Mouse (Mus musculus) heart, embryonic 10.5 days (tissue): ENCODE measurements around the gene Nfic. TPM values are rescaled to one million over a fixed set of nuclear protein-coding genes. Genes with fewer than 3 reads are reported as not detected.

ENCODE experiments used
- DNase-seq: peaks from one replicate; pipeline ENCODE4 v3.0.0-alpha.2; 2017; ENCODE audit warnings: low spot score
- H3K27ac ChIP-seq: fragments of 300-500 bp; sonication (generic); 2 replicates; pipeline ENCODE4 v1.5.1; 2016; ENCODE audit warnings: mild to moderate bottlenecking
- H3K27me3 ChIP-seq: fragments of 300-500 bp; sonication (generic); 2 replicates; pipeline ENCODE4 v1.6.1; 2016; ENCODE audit warnings: mild to moderate bottlenecking; ENCODE audit not compliant: poor library complexity, insufficient read depth, severe bottlenecking
- H3K36me3 ChIP-seq: fragments of 300-500 bp; sonication (generic); 2 replicates; pipeline ENCODE4 v1.6.1; 2016; ENCODE audit warnings: mild to moderate bottlenecking, moderate library complexity
- H3K4me1 ChIP-seq: fragments of 300-500 bp; sonication (generic); 2 replicates; pipeline ENCODE4 v1.6.1; 2016; ENCODE audit warnings: mild to moderate bottlenecking
- H3K4me3 ChIP-seq: fragments of 300-500 bp; sonication (generic); 2 replicates; pipeline ENCODE4 v1.5.1; 2016; ENCODE audit warnings: mild to moderate bottlenecking, moderate library complexity
- H3K9me3 ChIP-seq: fragments of 300-500 bp; sonication (generic); 2 replicates; pipeline ENCODE4 v1.6.1; 2016; ENCODE audit warnings: mild to moderate bottlenecking, moderate library complexity
- WGBS: fragments of 180-500 bp; shearing (Covaris S2); methylation state at CpG from one replicate; pipeline ENCODE4 v1.1.7; 2016; 5-methylcytosine and 5-hydroxymethylcytosine counted together
- polyA plus RNA-seq: library from polyadenylated mRNA; unstranded; fragments of >200 nt; fragmentation: Nextera tagmentation; extraction: Ambion mirVana; gene quantifications from 2 replicates; pipeline ENCODE4 v1.2.1, GENCODE M21; 2016

Gene Nfic
- polyA plus RNA-seq, 1 experiment from 2014 or later: 23.0 TPM

DNA sequence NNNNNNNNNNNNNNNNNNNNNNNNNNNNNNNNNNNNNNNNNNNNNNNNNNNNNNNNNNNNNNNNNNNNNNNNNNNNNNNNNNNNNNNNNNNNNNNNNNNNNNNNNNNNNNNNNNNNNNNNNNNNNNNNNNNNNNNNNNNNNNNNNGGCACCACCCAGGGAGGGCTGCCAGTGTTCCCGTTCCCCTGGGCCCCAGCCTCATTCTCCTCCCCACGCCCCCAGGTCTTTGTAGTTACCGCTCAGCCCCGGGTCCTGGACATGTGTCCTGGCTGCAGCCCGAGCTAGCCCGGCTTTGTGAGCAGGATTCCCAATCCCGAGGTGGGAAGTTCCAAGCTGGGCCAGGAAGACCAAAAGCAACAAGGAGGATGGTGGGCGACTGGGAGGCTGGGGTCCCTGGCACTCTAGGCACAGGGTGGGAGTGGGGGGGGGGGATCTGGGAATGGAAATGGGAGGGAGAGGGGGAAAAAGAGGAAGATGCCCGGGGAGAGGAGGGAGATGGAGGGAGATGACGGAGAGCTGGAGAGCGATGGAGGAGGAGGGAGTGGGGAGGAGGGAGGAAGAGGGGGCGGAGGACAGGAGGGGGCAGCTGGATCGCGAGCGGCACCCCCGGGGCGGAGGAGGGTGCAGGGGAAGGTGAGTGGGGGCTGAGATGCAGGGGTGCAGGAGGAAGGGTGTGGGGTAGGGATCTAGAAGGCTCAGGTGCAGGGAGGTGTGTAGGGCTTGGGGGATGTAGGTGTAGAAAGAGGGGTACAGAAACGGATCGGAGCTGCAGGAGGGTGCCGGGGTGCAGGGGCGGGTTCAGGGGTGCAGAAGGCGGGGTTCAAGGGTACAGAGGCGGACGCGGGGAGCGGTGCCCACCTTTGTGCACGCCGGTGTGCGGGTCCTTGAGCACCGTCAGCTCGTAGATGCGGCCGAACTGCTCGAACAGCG, 26.4 kb upstream of the Nfic start:
- Histone ChIP-seq H3K4me3 (peak overlapping the region; percentile 60), H3K27ac (peak overlapping the region; percentile 37; the same call in 1 of the 2 replicates), H3K9me3 (no peaks in the 10 kb centered on the region), H3K27me3 (peaks cover 60% of the 10 kb centered on the region), H3K4me1 (peaks cover 22% of the 10 kb centered on the region), H3K36me3 (peaks cover 8% of the 10 kb centered on the region)
- WGBS: 6% methylated on average over 35 of the region's 35 CpGs
- DNase-seq: no peak

DNA sequence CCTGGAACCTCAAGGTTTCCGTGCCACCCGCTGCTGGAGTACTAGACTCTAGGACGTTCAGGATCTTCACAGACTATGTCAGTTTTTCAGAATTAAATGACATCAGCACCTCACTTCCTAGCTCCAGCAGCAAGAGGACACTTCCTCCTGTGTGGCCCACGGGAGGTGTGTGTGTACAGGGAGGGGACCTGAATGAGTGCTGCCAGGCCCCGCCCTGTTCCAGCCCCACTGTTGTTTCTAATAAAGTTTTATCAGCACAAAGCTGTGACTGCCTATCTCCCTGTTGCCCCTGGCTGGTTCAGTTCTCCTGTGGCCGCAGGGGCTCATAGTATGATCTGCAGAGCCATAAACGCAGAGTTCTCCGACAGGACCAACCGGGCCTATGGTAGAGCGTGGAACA, 19.0 kb upstream of the Nfic start:
- H3K9me3 ChIP-seq: no peaks in the 10 kb centered on the region
- peaks cover 12% of the 10 kb centered on the region for H3K4me1 ChIP-seq
- no peak for DNase-seq
- peaks cover 99% of the 10 kb centered on the region for H3K27me3 ChIP-seq
- H3K27ac ChIP-seq: no peak overlapping the region
- H3K36me3 ChIP-seq: no peaks in the 10 kb centered on the region
- 75% methylated on average over 10 of the region's 10 CpGs for WGBS
- no peak overlapping the region for H3K4me3 ChIP-seq

DNA sequence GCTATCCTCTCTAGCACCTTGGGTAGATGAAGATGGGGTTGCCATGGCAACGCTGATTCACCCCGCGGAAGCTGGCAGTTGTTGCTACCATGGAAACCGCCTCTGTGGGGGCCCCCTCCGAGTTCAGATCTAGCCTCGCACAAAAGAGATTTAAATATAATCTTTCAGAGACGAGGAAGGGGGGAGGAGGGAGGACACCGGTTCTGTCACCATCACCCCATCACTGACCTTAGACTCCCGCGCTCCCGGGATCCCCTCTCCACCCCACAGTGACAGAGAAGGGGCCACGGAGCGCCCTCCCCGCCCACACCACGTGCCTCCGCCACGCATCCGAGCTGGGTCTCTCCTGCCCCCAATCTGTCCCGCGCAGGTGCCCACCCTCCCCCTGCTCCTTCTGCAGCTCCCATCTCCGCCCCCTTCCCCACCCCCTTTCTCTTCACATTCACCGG, 17.6 kb upstream of the Nfic start:
- WGBS: 6% methylated on average over 22 of the region's 22 CpGs
- H3K27ac ChIP-seq: no peak overlapping the region
- no peaks in the 10 kb centered on the region for H3K36me3 ChIP-seq
- H3K9me3 ChIP-seq: no peaks in the 10 kb centered on the region
- DNase-seq: no peak
- peaks cover 100% of the 10 kb centered on the region for H3K27me3 ChIP-seq
- no peak overlapping the region for H3K4me3 ChIP-seq
- H3K4me1 ChIP-seq: peaks cover 12% of the 10 kb centered on the region

DNA sequence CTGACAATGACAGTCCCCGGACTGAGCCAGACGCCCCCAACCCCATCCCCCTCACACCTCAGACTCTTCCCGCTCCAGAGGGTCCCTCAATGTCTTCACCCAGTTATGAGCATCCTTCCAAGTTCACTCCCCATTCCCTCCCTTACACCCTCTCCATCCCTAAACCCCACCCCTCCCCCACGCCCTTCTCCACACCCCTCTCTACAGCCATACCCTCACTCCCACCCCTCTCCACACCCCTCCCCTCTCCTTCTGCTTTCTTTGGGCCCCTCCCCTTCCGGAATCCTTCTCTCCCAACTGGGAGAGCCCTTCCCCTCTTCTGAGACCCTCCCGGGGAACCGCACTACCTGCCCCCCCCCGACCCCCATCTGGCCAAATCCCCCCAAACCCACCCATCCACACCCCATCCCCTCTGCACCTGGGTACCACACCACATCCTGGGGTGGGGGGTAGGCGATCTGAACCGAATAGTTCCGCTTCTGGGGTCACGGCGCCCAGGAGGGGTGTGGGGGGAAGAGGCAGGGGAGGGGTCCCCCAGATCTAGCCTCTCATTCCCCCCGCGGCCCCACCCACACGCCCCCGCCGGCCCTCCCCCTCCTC, 17.1 kb upstream of the Nfic start:
- Histone ChIP-seq H3K36me3 (no peaks in the 10 kb centered on the region), H3K27me3 (peaks cover 100% of the 10 kb centered on the region), H3K4me1 (peaks cover 11% of the 10 kb centered on the region), H3K27ac (no peak overlapping the region), H3K4me3 (no peak overlapping the region), H3K9me3 (no peaks in the 10 kb centered on the region)
- no peak for DNase-seq
- WGBS: 9% methylated on average over 18 of the region's 18 CpGs

DNA sequence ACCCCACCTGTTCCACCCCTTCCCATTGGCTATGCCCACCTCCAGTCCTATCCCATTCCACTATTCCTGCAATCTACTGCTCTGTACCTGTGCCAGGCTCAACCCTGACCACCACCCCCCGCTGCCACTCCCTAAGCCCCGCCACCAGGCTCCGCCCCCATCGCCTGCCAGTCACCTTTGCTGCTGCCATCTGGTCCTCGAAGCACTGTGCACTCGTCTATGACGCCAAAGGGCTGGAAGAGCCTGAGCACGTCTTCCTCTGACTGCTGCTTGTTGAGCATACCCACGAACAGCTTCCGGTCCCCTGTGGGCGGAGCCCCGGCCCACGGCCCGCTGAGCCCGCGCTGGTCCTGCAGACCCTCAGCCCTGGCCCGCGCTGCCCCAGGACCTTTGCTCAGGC, 15.0 kb upstream of the Nfic start:
- WGBS: 46% methylated on average over 18 of the region's 18 CpGs
- Histone ChIP-seq H3K9me3 (no peaks in the 10 kb centered on the region), H3K4me1 (peaks cover 7% of the 10 kb centered on the region; the same call in 1 of the 2 replicates), H3K27me3 (peaks cover 100% of the 10 kb centered on the region), H3K36me3 (no peaks in the 10 kb centered on the region), H3K4me3 (no peak overlapping the region), H3K27ac (no peak overlapping the region)
- DNase-seq: no peak

DNA sequence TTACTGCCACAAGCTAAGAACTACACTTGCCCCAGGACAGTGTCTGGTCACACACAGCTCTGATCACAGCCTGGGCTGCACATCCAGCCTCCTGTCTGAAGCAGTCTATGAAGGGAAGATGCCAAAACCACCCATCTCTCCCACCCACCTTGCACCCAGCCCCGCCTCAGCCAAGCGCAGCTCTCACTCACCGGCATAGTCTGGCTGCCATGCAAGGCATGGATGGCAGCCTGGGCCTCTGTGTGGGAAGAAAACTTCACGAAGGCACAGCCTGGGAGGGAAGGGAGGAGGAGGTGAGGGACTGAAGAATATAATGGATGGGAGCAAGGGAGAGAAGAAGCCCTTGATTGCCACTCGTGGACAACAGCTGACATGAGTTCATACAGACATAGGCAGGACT, 13.8 kb upstream of the Nfic start:
- 83% methylated on average over 5 of the region's 5 CpGs for WGBS
- no peak for DNase-seq
- Histone ChIP-seq H3K9me3 (no peaks in the 10 kb centered on the region), H3K27me3 (peaks cover 100% of the 10 kb centered on the region), H3K4me3 (no peak overlapping the region), H3K27ac (no peak overlapping the region), H3K4me1 (peaks cover 12% of the 10 kb centered on the region), H3K36me3 (no peaks in the 10 kb centered on the region)

DNA sequence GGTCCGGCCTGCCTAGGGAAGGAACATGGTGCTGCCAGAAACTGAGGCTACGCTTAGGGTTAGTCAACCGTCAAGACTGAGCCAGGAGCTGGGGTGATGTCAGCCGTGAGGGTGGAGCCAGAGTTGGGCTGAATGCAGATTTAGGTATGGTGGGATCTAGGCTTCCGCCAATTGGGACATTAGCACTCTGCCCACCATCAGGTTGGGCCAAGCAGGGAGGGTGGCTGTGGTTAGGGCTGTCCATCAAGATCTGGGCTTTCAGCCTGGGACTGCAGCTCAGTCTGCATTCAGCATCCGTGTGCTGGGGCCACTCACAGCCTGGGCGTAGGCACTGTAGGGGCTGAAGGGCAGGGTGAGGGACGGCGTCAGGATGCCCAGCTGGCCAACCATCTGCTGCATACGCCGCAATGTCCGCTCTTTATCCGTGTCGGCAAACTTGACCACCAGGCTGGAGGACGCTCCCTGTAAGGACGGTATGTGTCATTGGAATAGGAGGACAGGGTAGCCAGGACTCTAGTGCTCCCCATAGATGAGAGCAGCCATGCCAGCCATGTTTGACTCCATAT, 12.3 kb upstream of the Nfic start:
- peaks cover 100% of the 10 kb centered on the region for H3K27me3 ChIP-seq
- no peaks in the 10 kb centered on the region for H3K36me3 ChIP-seq
- H3K9me3 ChIP-seq: no peaks in the 10 kb centered on the region
- WGBS: 78% methylated on average over 16 of the region's 16 CpGs
- H3K4me1 ChIP-seq: peaks cover 14% of the 10 kb centered on the region
- H3K27ac ChIP-seq: no peak overlapping the region
- no peak for DNase-seq
- H3K4me3 ChIP-seq: no peak overlapping the region

DNA sequence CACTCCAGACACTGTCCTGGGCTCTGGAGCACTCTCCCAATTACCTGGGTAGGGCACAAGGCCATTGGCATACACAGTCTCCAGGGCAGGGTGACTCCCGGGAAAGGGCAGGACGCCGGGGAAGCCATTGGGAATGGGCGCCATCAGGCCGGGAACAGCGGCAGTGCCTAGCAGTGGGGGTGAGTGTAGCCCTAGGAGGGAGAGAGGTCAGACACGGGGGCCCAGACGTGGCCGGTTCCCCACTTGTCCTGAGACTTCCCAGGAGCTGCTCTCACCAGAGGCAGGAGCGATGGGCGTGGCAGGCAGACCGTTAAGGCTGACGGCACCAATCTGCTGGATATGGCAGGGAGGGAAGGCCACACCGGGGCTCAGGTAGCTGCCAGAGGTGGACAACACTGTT, 11.4 kb upstream of the Nfic start:
- Histone ChIP-seq H3K9me3 (no peaks in the 10 kb centered on the region), H3K27ac (no peak overlapping the region), H3K36me3 (no peaks in the 10 kb centered on the region), H3K4me1 (peaks cover 17% of the 10 kb centered on the region), H3K4me3 (no peak overlapping the region), H3K27me3 (peaks cover 100% of the 10 kb centered on the region)
- DNase-seq: no peak
- WGBS: 57% methylated on average over 14 of the region's 14 CpGs

DNA sequence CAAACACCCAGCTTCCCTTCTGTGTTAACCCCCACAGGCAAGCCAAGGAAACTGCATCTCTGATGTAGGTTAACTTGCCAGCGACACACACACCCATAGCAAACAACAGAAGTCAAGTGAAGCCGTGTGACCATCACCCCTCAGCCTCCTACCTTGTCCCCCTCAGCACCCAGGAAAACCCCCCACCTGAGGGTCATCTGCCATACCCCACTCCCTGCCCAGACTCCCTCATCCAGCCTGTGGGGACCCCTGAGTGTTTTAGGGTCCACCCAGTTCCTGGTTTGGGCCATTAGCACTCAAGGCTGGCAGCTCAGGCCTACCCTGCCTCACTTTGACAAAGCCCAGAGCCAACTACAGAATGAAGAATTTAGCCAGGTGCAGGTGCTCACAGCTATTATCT, 10.6 kb upstream of the Nfic start:
- no peak overlapping the region for H3K27ac ChIP-seq
- WGBS: 69% methylated on average over 2 of the region's 2 CpGs
- DNase-seq: no peak
- peaks cover 100% of the 10 kb centered on the region for H3K27me3 ChIP-seq
- peaks cover 17% of the 10 kb centered on the region for H3K4me1 ChIP-seq
- H3K36me3 ChIP-seq: no peaks in the 10 kb centered on the region
- no peak overlapping the region for H3K4me3 ChIP-seq
- no peaks in the 10 kb centered on the region for H3K9me3 ChIP-seq

DNA sequence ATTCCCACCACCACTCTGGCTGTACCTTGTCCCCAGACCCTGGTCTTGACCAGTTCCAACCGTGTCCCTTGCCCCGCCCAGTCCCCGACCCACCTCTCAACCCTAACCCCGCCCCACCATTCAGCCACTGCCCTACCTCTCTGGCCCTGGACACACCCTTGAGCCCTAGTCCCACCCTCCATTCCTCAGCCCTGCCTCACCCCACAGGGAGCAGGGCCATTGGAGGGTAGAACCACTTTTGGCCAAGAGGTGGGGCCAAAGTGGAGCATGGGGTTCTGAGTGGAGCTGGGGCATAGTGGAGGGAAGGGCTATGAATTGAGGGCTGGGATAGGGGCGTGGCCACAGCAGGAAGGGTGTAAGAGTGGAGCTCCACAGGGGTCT, 9.8 kb upstream of the Nfic start:
- H3K4me1 ChIP-seq: peaks cover 19% of the 10 kb centered on the region
- peaks cover 100% of the 10 kb centered on the region for H3K27me3 ChIP-seq
- peak; percentile 74 for DNase-seq
- 0% methylated on average over 5 of the region's 5 CpGs for WGBS
- no peak overlapping the region for H3K4me3 ChIP-seq
- H3K36me3 ChIP-seq: no peaks in the 10 kb centered on the region
- no peaks in the 10 kb centered on the region for H3K9me3 ChIP-seq
- no peak overlapping the region for H3K27ac ChIP-seq

DNA sequence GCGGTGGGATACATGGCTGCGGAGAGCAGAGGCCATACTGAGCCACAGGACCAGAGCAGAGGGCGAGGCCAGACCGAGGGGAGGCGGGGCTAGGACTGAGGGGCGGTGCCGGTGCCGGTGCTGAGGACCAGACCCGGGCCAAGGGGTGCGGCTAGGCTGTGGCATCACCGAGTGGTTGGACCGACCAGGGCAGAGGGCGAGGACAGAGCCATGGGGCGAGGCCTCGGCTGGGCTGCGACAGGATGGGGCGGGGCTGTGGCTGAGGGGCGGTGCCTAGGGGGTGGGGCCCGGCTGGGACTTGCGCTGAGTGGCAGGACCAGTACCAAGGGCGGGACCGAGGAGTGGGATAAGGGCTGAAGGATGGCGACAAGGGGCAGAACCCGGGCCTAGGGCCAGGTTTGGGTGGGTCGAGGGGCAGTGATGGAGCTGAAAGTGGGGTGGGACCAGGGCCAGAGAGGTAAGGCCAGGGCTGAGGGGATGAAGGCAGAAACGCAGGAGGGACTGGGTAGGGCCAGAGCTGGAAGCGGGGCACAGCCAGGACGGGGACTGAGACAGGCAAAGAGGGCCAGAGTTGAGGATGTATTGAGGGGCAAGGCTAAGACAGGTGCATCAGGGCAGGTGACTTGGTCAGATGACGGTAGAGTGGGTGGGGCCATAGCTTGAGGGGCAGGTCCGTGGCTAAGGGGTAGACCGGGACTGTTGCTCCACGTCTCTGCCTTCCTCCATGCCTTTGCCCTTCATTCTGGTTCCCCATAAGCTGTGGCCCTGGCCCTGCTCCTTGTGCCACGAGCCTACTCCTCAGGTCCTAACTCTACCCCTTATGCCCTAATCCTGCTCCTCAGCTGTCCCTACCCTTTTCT, 9.2 kb upstream of the Nfic start:
- H3K4me3 ChIP-seq: peak overlapping the region; percentile 56
- peaks cover 21% of the 10 kb centered on the region for H3K4me1 ChIP-seq
- 0 out of 2 replicates have a peak overlapping the region, but pooled peaks have one; percentile 37 for H3K27ac ChIP-seq
- H3K27me3 ChIP-seq: peaks cover 100% of the 10 kb centered on the region
- H3K36me3 ChIP-seq: no peaks in the 10 kb centered on the region
- H3K9me3 ChIP-seq: no peaks in the 10 kb centered on the region
- DNase-seq: peak; percentile 70
- WGBS: 3% methylated on average over 33 of the region's 33 CpGs

DNA sequence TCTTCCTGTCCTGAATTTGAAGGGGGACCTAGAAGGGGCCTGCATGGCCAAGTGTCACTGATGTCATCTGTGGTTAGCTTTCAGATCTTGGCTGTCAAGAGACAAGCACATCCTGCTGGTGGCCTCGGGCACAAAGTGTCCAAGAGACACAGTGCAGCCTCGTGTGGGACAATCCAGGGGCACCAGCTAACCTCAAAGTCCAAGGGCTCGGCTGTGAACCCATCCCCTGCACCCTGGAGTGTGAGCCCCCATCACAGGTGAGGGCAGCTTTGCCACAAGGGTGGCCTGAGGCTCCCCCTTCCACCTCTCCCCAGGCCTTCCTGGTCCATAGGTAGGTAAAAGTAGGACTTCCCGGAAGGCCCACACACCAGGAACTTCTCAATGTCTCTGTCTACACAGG, 8.1 kb upstream of the Nfic start:
- H3K27ac ChIP-seq: no peak overlapping the region
- H3K4me3 ChIP-seq: no peak overlapping the region
- WGBS: 55% methylated on average over 4 of the region's 4 CpGs
- H3K36me3 ChIP-seq: no peaks in the 10 kb centered on the region
- H3K4me1 ChIP-seq: peaks cover 21% of the 10 kb centered on the region
- DNase-seq: peak; percentile 70
- no peaks in the 10 kb centered on the region for H3K9me3 ChIP-seq
- H3K27me3 ChIP-seq: peaks cover 100% of the 10 kb centered on the region
